Mouse (Mus musculus) bone marrow, adult 2 months (tissue): Measurements from ENCODE around the gene Thumpd3. TPM values are rescaled to one million over a fixed set of nuclear protein-coding genes. Genes with fewer than 3 reads are reported as not detected.
A peak's percentile ranks its signal among the peaks of the same experiment; 100 is the strongest.

ENCODE experiments used
- H3K27ac ChIP-seq: fragments of 200-500 bp; 2 replicates; pipeline ENCODE4 v1.5.1; 2012; ENCODE audit warnings: low read depth, mild to moderate bottlenecking, control low read depth, inconsistent platforms, low read length; ENCODE audit not compliant: control insufficient read depth, poor library complexity, insufficient read depth
- H3K4me1 ChIP-seq: fragments of 200-500 bp; 2 replicates; pipeline ENCODE4 v1.6.1; 2011; ENCODE audit warnings: low read length; ENCODE audit not compliant: control insufficient read depth, insufficient read depth
- H3K4me3 ChIP-seq: fragments of 200-500 bp; replicated peaks from 2 replicates; pipeline ENCODE3; 2011; ENCODE audit warnings: mild to moderate bottlenecking, low read depth, low read length, control low read depth; ENCODE audit not compliant: control insufficient read depth
- CTCF ChIP-seq: fragments of 200-500 bp; IDR thresholded peaks from 2 replicates; pipeline ENCODE4 v1.5.1; 2011; ENCODE audit warnings: low read length, control low read depth; ENCODE audit not compliant: control insufficient read depth, insufficient read depth
- POLR2A ChIP-seq: fragments of 200-500 bp; IDR thresholded peaks from 2 replicates; pipeline ENCODE4 v1.6.1; 2011; ENCODE audit warnings: low read depth, mild to moderate bottlenecking, control low read depth, low read length, borderline replicate concordance; ENCODE audit not compliant: control insufficient read depth
- WGBS: fragments of 180-500 bp; shearing (Covaris S2); methylation state at CpG from one replicate; pipeline ENCODE4 v1.1.7; 2018; 5-methylcytosine and 5-hydroxymethylcytosine counted together
- polyA plus RNA-seq: library from polyadenylated mRNA; stranded (reverse); fragments of >200 nt; gene quantifications from 2 replicates; pipeline ENCODE4 v1.2.4, GENCODE M21; 2011; ENCODE audit warnings: low replicate concordance; ENCODE audit not compliant: missing spikeins, insufficient read depth, insufficient read length

Thumpd3 gene
- polyA plus RNA-seq, 1 experiment, result 34.7 TPM

GRCm38 (mm10) chr6:113079492-113079891, 33.5 kb downstream of the Thumpd3 start:
- TF ChIP-seq CTCF (no peak), POLR2A (no peak)
- no peaks in the 10 kb centered on the region for H3K4me1 ChIP-seq
- H3K4me3 ChIP-seq, result peak overlapping the region; percentile 18
- 4% methylated on average over 3 of the region's 3 CpGs for WGBS
- no peak overlapping the region for H3K27ac ChIP-seq

DNA sequence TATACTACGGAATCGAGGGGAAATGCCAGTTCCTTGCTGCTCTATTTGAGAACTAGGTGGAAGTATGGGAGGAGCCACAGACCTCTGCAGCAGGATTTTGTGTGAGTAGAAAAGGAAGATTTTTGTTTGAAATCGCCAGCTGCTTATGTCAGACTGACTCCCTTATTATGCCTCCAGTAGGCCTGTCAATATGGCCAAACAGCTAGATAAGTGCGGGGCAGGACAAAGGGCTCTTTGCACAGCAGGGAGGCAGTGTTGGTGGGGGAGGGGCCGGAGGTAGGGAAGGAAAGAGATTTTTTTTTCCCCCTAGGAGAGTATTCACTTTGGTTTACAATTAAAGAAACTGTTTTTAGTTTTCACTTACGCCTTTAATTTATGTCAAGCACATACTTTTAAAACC, 36.2 kb downstream of the Thumpd3 start:
- no peak for TF ChIP-seq POLR2A
- no peak for TF ChIP-seq CTCF
- Histone ChIP-seq H3K4me3 (no peak overlapping the region), H3K4me1 (no peaks in the 10 kb centered on the region), H3K27ac (no peak overlapping the region)
- 27% methylated on average over 6 of the region's 6 CpGs for WGBS

DNA sequence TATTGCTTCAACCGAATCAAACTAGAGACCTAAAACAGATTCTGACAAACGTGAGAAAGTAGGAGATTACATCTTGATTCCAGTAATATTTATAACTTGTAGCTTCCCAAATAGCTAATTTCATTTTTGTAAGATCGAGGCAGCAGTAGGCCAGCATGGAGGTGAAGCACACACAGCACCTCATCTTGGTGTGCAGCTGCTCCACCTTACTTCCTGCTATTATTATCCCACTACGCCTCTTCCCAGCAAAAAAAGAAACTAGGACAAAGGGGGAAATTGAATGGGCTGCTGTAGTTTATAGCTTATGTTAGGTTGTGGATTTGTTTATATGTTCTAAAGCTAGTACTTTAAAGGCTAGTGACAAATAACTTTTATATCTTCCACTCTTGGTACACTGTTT, 38.6 kb downstream of the Thumpd3 start:
- no peak for TF ChIP-seq POLR2A
- Histone ChIP-seq H3K4me3 (no peak overlapping the region), H3K27ac (no peak overlapping the region), H3K4me1 (no peaks in the 10 kb centered on the region)
- 47% methylated on average over 4 of the region's 4 CpGs for WGBS

DNA sequence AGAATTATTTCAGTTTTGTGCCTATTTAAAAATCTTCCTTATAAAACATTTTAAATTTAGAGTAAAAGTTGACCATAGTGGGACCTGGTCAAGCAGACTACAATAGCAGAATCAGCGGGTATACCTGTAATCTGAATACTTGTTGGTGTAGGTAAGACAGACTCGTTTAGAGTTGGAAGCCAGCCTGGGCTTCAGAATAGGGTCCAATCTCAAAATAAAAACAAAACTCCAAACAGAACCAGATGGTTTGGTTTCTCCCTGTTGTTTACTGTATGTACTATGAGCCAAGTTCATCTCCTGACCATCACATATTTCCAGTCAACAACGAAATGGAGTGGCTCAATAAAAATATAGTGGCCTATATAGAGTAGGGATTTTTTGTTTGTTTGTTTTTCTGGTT, 47.2 kb downstream of the Thumpd3 start:
- H3K4me1 ChIP-seq, result no peaks in the 10 kb centered on the region; the same call in 1 of the 2 replicates
- no peak overlapping the region for H3K27ac ChIP-seq
- no peak for TF ChIP-seq CTCF
- 86% methylated on average over 3 of the region's 3 CpGs for WGBS
- no peak overlapping the region for H3K4me3 ChIP-seq

DNA sequence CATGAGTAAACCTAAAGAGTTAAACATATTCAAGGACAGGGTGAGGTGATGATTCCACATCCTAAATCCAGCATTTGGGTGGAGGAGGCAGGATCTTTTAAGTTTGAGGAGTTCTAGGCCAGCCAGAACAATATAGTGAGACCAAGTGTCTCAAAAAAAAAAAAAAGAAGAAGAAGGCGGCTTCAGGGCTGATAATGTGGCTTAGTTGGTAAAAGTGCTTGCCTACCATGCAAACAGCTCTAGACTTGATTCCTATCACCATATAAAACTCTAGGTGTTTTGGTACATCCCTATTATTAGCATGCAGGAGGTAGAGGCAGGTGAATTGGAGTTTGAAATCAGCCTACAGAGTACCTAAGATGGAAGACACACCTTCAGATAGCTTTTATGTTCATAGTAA, 49.5 kb downstream of the Thumpd3 start:
- no peak for TF ChIP-seq POLR2A
- no peak for TF ChIP-seq CTCF

GRCm38 (mm10) chr6:113097662-113098061, 51.6 kb downstream of the Thumpd3 start:
- 55% methylated on average over 5 of the region's 5 CpGs for WGBS
- Histone ChIP-seq H3K4me1 (no peaks in the 10 kb centered on the region; the same call in none of the 2 replicates), H3K27ac (no peak overlapping the region), H3K4me3 (no peak overlapping the region)
- TF ChIP-seq POLR2A (no peak), CTCF (no peak)

More for the DNA sequence above, 49.5 kb downstream of the Thumpd3 start:
- no peaks in the 10 kb centered on the region; the same call in none of the 2 replicates for H3K4me1 ChIP-seq
- H3K27ac ChIP-seq, result no peak overlapping the region
- WGBS, result 40% methylated on average over 1 of the region's 1 CpGs
- no peak overlapping the region for H3K4me3 ChIP-seq

- no peak for TF ChIP-seq POLR2A
- no peak for TF ChIP-seq CTCF
- Histone ChIP-seq H3K4me3 (no peak overlapping the region), H3K4me1 (no peaks in the 10 kb centered on the region; the same call in none of the 2 replicates), H3K27ac (no peak overlapping the region)
- 13% methylated on average over 5 of the region's 5 CpGs for WGBS
Observed at GRCm38 (mm10) chr6:113099640-113100289, 53.7 kb downstream of the Thumpd3 start.

DNA sequence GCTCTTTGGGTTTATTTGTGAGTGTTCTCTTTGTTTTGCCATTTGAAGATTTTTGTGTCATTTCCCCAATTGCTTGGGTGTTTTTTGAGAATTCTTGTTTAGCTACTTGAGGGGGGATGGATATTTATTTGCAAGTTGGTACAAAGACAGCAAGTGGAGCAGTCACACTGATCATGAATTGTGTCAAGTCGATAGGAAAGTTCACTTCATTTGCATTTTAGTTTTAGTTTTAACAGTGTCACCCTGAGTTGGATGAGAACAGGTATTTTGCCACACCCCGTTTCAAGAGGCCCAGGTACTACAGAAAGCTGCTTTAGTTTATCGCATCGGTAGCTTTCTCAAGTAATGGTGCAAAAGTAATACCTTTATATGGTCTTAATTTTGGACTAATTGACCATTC, 56.5 kb downstream of the Thumpd3 start:
- H3K4me1 ChIP-seq, result no peaks in the 10 kb centered on the region; the same call in none of the 2 replicates
- TF ChIP-seq POLR2A, result no peak
- TF ChIP-seq CTCF, result no peak
- WGBS, result 85% methylated on average over 4 of the region's 4 CpGs
- no peak overlapping the region for H3K27ac ChIP-seq
- H3K4me3 ChIP-seq, result no peak overlapping the region

DNA sequence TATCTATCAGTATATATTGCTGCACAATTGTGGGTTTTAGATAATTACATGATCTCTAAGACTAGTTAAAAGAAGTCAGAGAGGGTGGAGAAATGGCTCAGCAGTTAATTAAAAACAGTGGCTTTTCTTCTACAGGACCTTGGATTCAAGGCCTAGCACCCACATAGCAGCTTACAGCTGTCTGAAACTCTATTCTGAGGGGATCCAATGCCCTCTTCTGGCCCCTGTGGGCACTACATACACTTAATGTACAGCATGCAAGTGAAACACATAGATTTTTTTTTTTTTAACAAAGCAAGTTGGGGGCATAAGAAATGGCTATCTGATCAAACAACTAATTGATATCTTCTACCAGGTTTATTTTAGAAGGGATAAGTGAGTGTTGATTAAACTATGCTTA, 57.7 kb downstream of the Thumpd3 start:
- TF ChIP-seq CTCF, result no peak
- TF ChIP-seq POLR2A, result no peak

More for the DNA sequence above, 57.7 kb downstream of the Thumpd3 start:
- H3K4me3 ChIP-seq, result no peak overlapping the region
- H3K4me1 ChIP-seq, result no peaks in the 10 kb centered on the region; the same call in none of the 2 replicates
- no peak overlapping the region for H3K27ac ChIP-seq
